Mouse (Mus musculus): ENCODE measurements at regions not wholly inside any gene's neighbourhood (a gene's known extent, or its start where the extent isn't known, plus 50 kb on each side); places are given as distances from the start of the nearest gene placed in this dataset.

GRCm38 (mm10) chr10:66547660-66548059 lies 548.3 kb upstream of the Jmjd1c start:
- H3K9me3 ChIP-seq (ENCODE audit: control insufficient read depth, low read length): no peaks in the 10 kb centered on the region
- H3K27ac ChIP-seq (replicated peaks in 1 of 2; ENCODE audit: control insufficient read depth in 1 of 2, insufficient read depth in 1 of 2, low read depth in 2 of 2, low read length in 2 of 2): no peak overlapping the region
- H3K27me3 ChIP-seq (ENCODE audit: control insufficient read depth, insufficient read depth, low read length): no peaks in the 10 kb centered on the region
- 43% methylated on average over 3 of the region's 3 CpGs for WGBS
- no peak overlapping the region for H3K4me3 ChIP-seq (ENCODE audit: control insufficient read depth in 1 of 2, insufficient read depth in 1 of 2, low read depth in 1 of 2, low read length in 2 of 2)
- no peak overlapping the region for H3K4me2 ChIP-seq (ENCODE audit: low read length)
- no peak for ATAC-seq (ENCODE audit: insufficient number of reproducible peaks, insufficient read depth, low FRiP score, low read depth)
- H3K4me1 ChIP-seq (ENCODE audit: control insufficient read depth in 2 of 2, insufficient read depth in 2 of 2, low read length in 2 of 2): 0 out of 4 replicates have a peak, but pooled peaks cover 0 to 1% of the 10 kb centered on the region in 2 experiments
- no peaks in the 10 kb centered on the region for H3K36me3 ChIP-seq (ENCODE audit: control insufficient read depth, insufficient read depth, low read length)
- H3K9ac ChIP-seq (ENCODE audit: low read length): no peak overlapping the region

GRCm38 (mm10) chr10:66548073-66548472 lies 547.9 kb upstream of the Jmjd1c start:
- H3K9me3 ChIP-seq (ENCODE audit: control insufficient read depth, low read length): no peaks in the 10 kb centered on the region
- no peak overlapping the region for H3K27ac ChIP-seq (replicated peaks in 1 of 2; ENCODE audit: control insufficient read depth in 1 of 2, insufficient read depth in 1 of 2, low read depth in 2 of 2, low read length in 2 of 2)
- no peak overlapping the region for H3K9ac ChIP-seq (ENCODE audit: low read length)
- H3K27me3 ChIP-seq (ENCODE audit: control insufficient read depth, insufficient read depth, low read length): no peaks in the 10 kb centered on the region
- WGBS: 70% methylated on average over 4 of the region's 4 CpGs
- H3K4me1 ChIP-seq (ENCODE audit: control insufficient read depth in 2 of 2, insufficient read depth in 2 of 2, low read length in 2 of 2): 0 out of 4 replicates have a peak, but pooled peaks cover 0 to 3% of the 10 kb centered on the region in 2 experiments
- no peak for ATAC-seq (ENCODE audit: insufficient number of reproducible peaks, insufficient read depth, low FRiP score, low read depth)
- H3K4me3 ChIP-seq (ENCODE audit: control insufficient read depth in 1 of 2, insufficient read depth in 1 of 2, low read depth in 1 of 2, low read length in 2 of 2): no peak overlapping the region
- no peaks in the 10 kb centered on the region for H3K36me3 ChIP-seq (ENCODE audit: control insufficient read depth, insufficient read depth, low read length)
- no peak overlapping the region for H3K4me2 ChIP-seq (ENCODE audit: low read length)

GRCm38 (mm10) chr10:66552919-66553318 lies 543.0 kb upstream of the Jmjd1c start:
- no peak overlapping the region for H3K4me2 ChIP-seq (ENCODE audit: low read length)
- no peaks in the 10 kb centered on the region for H3K36me3 ChIP-seq (ENCODE audit: control insufficient read depth, insufficient read depth, low read length)
- no peak for ATAC-seq (ENCODE audit: insufficient number of reproducible peaks, insufficient read depth, low FRiP score, low read depth)
- H3K9me3 ChIP-seq (ENCODE audit: control insufficient read depth, low read length): no peaks in the 10 kb centered on the region
- H3K4me1 ChIP-seq (ENCODE audit: control insufficient read depth in 2 of 2, insufficient read depth in 2 of 2, low read length in 2 of 2): 0 out of 4 replicates have a peak, but pooled peaks cover 0 to 3% of the 10 kb centered on the region in 2 experiments
- H3K4me3 ChIP-seq (ENCODE audit: control insufficient read depth in 1 of 2, insufficient read depth in 1 of 2, low read depth in 1 of 2, low read length in 2 of 2): no peak overlapping the region
- no peaks in the 10 kb centered on the region for H3K27me3 ChIP-seq (ENCODE audit: control insufficient read depth, insufficient read depth, low read length)
- 44% methylated on average over 3 of the region's 3 CpGs for WGBS
- H3K9ac ChIP-seq (ENCODE audit: low read length): no peak overlapping the region
- H3K27ac ChIP-seq (replicated peaks in 1 of 2; ENCODE audit: control insufficient read depth in 1 of 2, insufficient read depth in 1 of 2, low read depth in 2 of 2, low read length in 2 of 2): no peak overlapping the region

GRCm38 (mm10) chr10:66554259-66554658 lies 541.7 kb upstream of the Jmjd1c start:
- no peak for ATAC-seq (ENCODE audit: insufficient number of reproducible peaks, insufficient read depth, low FRiP score, low read depth)
- Histone ChIP-seq H3K9ac (ENCODE audit: low read length) (no peak overlapping the region), H3K4me3 (ENCODE audit: control insufficient read depth in 1 of 2, insufficient read depth in 1 of 2, low read depth in 1 of 2, low read length in 2 of 2) (no peak overlapping the region), H3K36me3 (ENCODE audit: control insufficient read depth, insufficient read depth, low read length) (no peaks in the 10 kb centered on the region), H3K9me3 (ENCODE audit: control insufficient read depth, low read length) (no peaks in the 10 kb centered on the region), H3K27me3 (ENCODE audit: control insufficient read depth, insufficient read depth, low read length) (no peaks in the 10 kb centered on the region), H3K27ac (replicated peaks in 1 of 2; ENCODE audit: control insufficient read depth in 1 of 2, insufficient read depth in 1 of 2, low read depth in 2 of 2, low read length in 2 of 2) (no peak overlapping the region), H3K4me1 (ENCODE audit: control insufficient read depth in 2 of 2, insufficient read depth in 2 of 2, low read length in 2 of 2) (0 out of 4 replicates have a peak, but pooled peaks cover 0 to 3% of the 10 kb centered on the region in 2 experiments), H3K4me2 (ENCODE audit: low read length) (no peak overlapping the region)
- WGBS: 50% methylated on average over 1 of the region's 1 CpGs

- Histone ChIP-seq H3K4me3 (ENCODE audit: control insufficient read depth in 1 of 2, insufficient read depth in 1 of 2, low read depth in 1 of 2, low read length in 2 of 2) (no peak overlapping the region), H3K27ac (replicated peaks in 1 of 2; ENCODE audit: control insufficient read depth in 1 of 2, insufficient read depth in 1 of 2, low read depth in 2 of 2, low read length in 2 of 2) (no peak overlapping the region), H3K9ac (ENCODE audit: low read length) (no peak overlapping the region), H3K4me2 (ENCODE audit: low read length) (no peak overlapping the region), H3K4me1 (ENCODE audit: control insufficient read depth in 2 of 2, insufficient read depth in 2 of 2, low read length in 2 of 2) (no peaks in the 10 kb centered on the region), H3K27me3 (ENCODE audit: control insufficient read depth, insufficient read depth, low read length) (no peaks in the 10 kb centered on the region), H3K9me3 (ENCODE audit: control insufficient read depth, low read length) (no peaks in the 10 kb centered on the region), H3K36me3 (ENCODE audit: control insufficient read depth, insufficient read depth, low read length) (no peaks in the 10 kb centered on the region)
- no peak for ATAC-seq (ENCODE audit: insufficient number of reproducible peaks, insufficient read depth, low FRiP score, low read depth)
- WGBS: 65% methylated on average over 6 of the region's 6 CpGs
These were observed 537.7 kb upstream of the Jmjd1c start for GRCm38 (mm10) chr10:66558097-66558840.

GRCm38 (mm10) chr10:66565374-66565773 lies 530.6 kb upstream of the Jmjd1c start:
- no peak for ATAC-seq (ENCODE audit: insufficient number of reproducible peaks, insufficient read depth, low FRiP score, low read depth)
- Histone ChIP-seq H3K4me2 (ENCODE audit: low read length) (no peak overlapping the region), H3K9me3 (ENCODE audit: control insufficient read depth, low read length) (no peaks in the 10 kb centered on the region), H3K4me1 (ENCODE audit: control insufficient read depth in 2 of 2, insufficient read depth in 2 of 2, low read length in 2 of 2) (no peaks in the 10 kb centered on the region), H3K9ac (ENCODE audit: low read length) (no peak overlapping the region), H3K36me3 (ENCODE audit: control insufficient read depth, insufficient read depth, low read length) (no peaks in the 10 kb centered on the region), H3K4me3 (ENCODE audit: control insufficient read depth in 1 of 2, insufficient read depth in 1 of 2, low read depth in 1 of 2, low read length in 2 of 2) (no peak overlapping the region), H3K27ac (replicated peaks in 1 of 2; ENCODE audit: control insufficient read depth in 1 of 2, insufficient read depth in 1 of 2, low read depth in 2 of 2, low read length in 2 of 2) (no peak overlapping the region), H3K27me3 (ENCODE audit: control insufficient read depth, insufficient read depth, low read length) (no peaks in the 10 kb centered on the region)
- WGBS: 83% methylated on average over 6 of the region's 6 CpGs

GRCm38 (mm10) chr10:66574846-66575535 lies 520.9 kb upstream of the Jmjd1c start:
- no peak for ATAC-seq (ENCODE audit: insufficient number of reproducible peaks, insufficient read depth, low FRiP score, low read depth)
- no peaks in the 10 kb centered on the region for H3K9me3 ChIP-seq (ENCODE audit: control insufficient read depth, low read length)
- H3K9ac ChIP-seq (ENCODE audit: low read length): no peak overlapping the region
- H3K4me2 ChIP-seq (ENCODE audit: low read length): no peak overlapping the region
- H3K36me3 ChIP-seq (ENCODE audit: control insufficient read depth, insufficient read depth, low read length): no peaks in the 10 kb centered on the region
- H3K4me1 ChIP-seq (ENCODE audit: control insufficient read depth in 2 of 2, insufficient read depth in 2 of 2, low read length in 2 of 2): no peaks in the 10 kb centered on the region
- H3K27ac ChIP-seq (replicated peaks in 1 of 2; ENCODE audit: control insufficient read depth in 1 of 2, insufficient read depth in 1 of 2, low read depth in 2 of 2, low read length in 2 of 2): no peak overlapping the region
- WGBS: 49% methylated on average over 10 of the region's 10 CpGs
- no peaks in the 10 kb centered on the region for H3K27me3 ChIP-seq (ENCODE audit: control insufficient read depth, insufficient read depth, low read length)
- H3K4me3 ChIP-seq (ENCODE audit: control insufficient read depth in 1 of 2, insufficient read depth in 1 of 2, low read depth in 1 of 2, low read length in 2 of 2): no peak overlapping the region
